Mouse (Mus musculus): ENCODE results near the gene Ap3s2.

Gene Ap3s2

GRCm38 (mm10) chr7:79842163-79842562 is 78.3 kb downstream of the Ap3s2 start:
- DNase-seq, result no peak

GRCm38 (mm10) chr7:79837247-79837646 is 83.2 kb downstream of the Ap3s2 start:
- DNase-seq, result no peak

GRCm38 (mm10) chr7:79835196-79835595 is 85.3 kb downstream of the Ap3s2 start:
- no peak for DNase-seq

GRCm38 (mm10) chr7:79832980-79833379 is 87.5 kb downstream of the Ap3s2 start:
- DNase-seq, result no peak

GRCm38 (mm10) chr7:79831585-79831984 is 88.9 kb downstream of the Ap3s2 start:
- DNase-seq, result no peak

GRCm38 (mm10) chr7:79831145-79831544 is 89.3 kb downstream of the Ap3s2 start:
- no peak for DNase-seq

- DNase-seq, result no peak
Measured at GRCm38 (mm10) chr7:79828341-79828740, 92.1 kb downstream of the Ap3s2 start.

Measured in right cerebral cortex, postnatal 4 days (tissue).